Mouse (Mus musculus) MEL (cell line): Measurements from ENCODE around the gene Txn2. TPM values are rescaled to one million over a fixed set of nuclear protein-coding genes. Genes with fewer than 3 reads are reported as not detected.

Experiments used
- DNase-seq: peaks from one replicate; pipeline ENCODE4 v3.0.0; 2011; ENCODE audit warnings: low read depth, low spot score
- H3K27ac ChIP-seq: 2 replicates; pipeline ENCODE4 v1.5.1; 2012; ENCODE audit warnings: low read depth, mild to moderate bottlenecking, control low read depth, low read length, moderate library complexity; ENCODE audit not compliant: control insufficient read depth
- H3K27me3 ChIP-seq, 2 experiments: fragments of 150-350 bp in 1 of 2; sonication (generic) in 1 of 2; 2 replicates each; pipeline ENCODE4 v1.6.1; 2012; ENCODE audit warnings: low read length in 2 of 2, mild to moderate bottlenecking in 2 of 2, improper control_type of control experiment in 1 of 2, moderate library complexity in 1 of 2; ENCODE audit not compliant: insufficient read depth in 2 of 2, control insufficient read depth in 1 of 2
- H3K36me3 ChIP-seq, 2 experiments: 2 replicates each; pipeline ENCODE4 v1.6.1; 2012 to 2014; ENCODE audit warnings: low read length in 2 of 2, improper control_type of control experiment in 1 of 2, inconsistent platforms in 1 of 2, mild to moderate bottlenecking in 1 of 2; ENCODE audit not compliant: insufficient read depth in 2 of 2, control insufficient read depth in 1 of 2
- H3K4me1 ChIP-seq, 2 experiments: fragments of 150-350 bp in 1 of 2; sonication (generic) in 1 of 2; 2 replicates each; pipeline ENCODE4 v1.6.1; 2012; ENCODE audit warnings: low read length in 2 of 2, improper control_type of control experiment in 1 of 2, mild to moderate bottlenecking in 1 of 2; ENCODE audit not compliant: insufficient read depth in 2 of 2, control insufficient read depth in 1 of 2
- H3K4me3 ChIP-seq, 2 experiments: fragments of 150-350 bp in 1 of 2; sonication (generic) in 1 of 2; 2 replicates each; pipeline ENCODE4 v1.5.1; 2012; ENCODE audit warnings: low read depth in 2 of 2, low read length in 2 of 2, mild to moderate bottlenecking in 2 of 2, moderate library complexity in 2 of 2, control low read depth in 1 of 2, improper control_type of control experiment in 1 of 2; ENCODE audit not compliant: control insufficient read depth in 1 of 2, insufficient read depth in 1 of 2
- H3K79me2 ChIP-seq: 2 replicates; pipeline ENCODE4 v1.6.1; 2012; ENCODE audit warnings: mild to moderate bottlenecking, low read length, moderate library complexity; ENCODE audit not compliant: control insufficient read depth, poor library complexity, insufficient read depth
- H3K9ac ChIP-seq: 2 replicates; pipeline ENCODE4 v1.6.1; 2012; ENCODE audit warnings: low read depth, mild to moderate bottlenecking, control low read depth, low read length, moderate library complexity; ENCODE audit not compliant: control insufficient read depth, poor library complexity, severe bottlenecking
- H3K9me3 ChIP-seq: fragments of 150-350 bp; sonication (generic); replicated peaks from 2 replicates; pipeline ENCODE4 v1.6.1; 2012; ENCODE audit warnings: mild to moderate bottlenecking, low read length, improper control_type of control experiment, moderate library complexity; ENCODE audit not compliant: insufficient read depth
- BHLHE40 ChIP-seq: IDR thresholded peaks from 2 replicates; pipeline ENCODE4 v1.6.1; 2012; ENCODE audit warnings: low read depth, mild to moderate bottlenecking, inconsistent platforms, low read length, improper control_type of control experiment, borderline replicate concordance
- CHD2 ChIP-seq: IDR thresholded peaks from 2 replicates; pipeline ENCODE4 v1.6.1; 2011; ENCODE audit warnings: low read length, improper control_type of control experiment
- CTCF ChIP-seq, 3 experiments: IDR thresholded peaks in 2 of 3; conservative IDR thresholded peaks in 1 of 3; 2 replicates each; pipeline ENCODE4 v1.5.1; 2011 to 2012; ENCODE audit warnings: low read length in 3 of 3, low read depth in 2 of 3, mild to moderate bottlenecking in 2 of 3, improper control_type of control experiment in 1 of 3, inconsistent platforms in 1 of 3, mixed read lengths in 1 of 3, moderate library complexity in 1 of 3; ENCODE audit not compliant: control insufficient read depth in 1 of 3, insufficient read depth in 1 of 3, poor library complexity in 1 of 3, severe bottlenecking in 1 of 3
- ELF1 ChIP-seq: IDR thresholded peaks from 2 replicates; pipeline ENCODE4 v1.6.1; 2014; ENCODE audit warnings: low read depth, mild to moderate bottlenecking, inconsistent platforms, low read length, improper control_type of control experiment, moderate library complexity
- ETS1 ChIP-seq: IDR thresholded peaks from 2 replicates; pipeline ENCODE4 v1.6.1; 2012; ENCODE audit warnings: low read depth, mild to moderate bottlenecking, inconsistent platforms, low read length, improper control_type of control experiment, moderate library complexity
- GATA1 ChIP-seq: IDR thresholded peaks from 2 replicates; pipeline ENCODE4 v1.6.1; 2011; ENCODE audit warnings: low read depth, low read length, improper control_type of control experiment
- HCFC1 ChIP-seq: IDR thresholded peaks from 2 replicates; pipeline ENCODE4 v1.6.1; 2012; ENCODE audit warnings: low read depth, mild to moderate bottlenecking, inconsistent platforms, low read length, improper control_type of control experiment, moderate library complexity
- MAX ChIP-seq: IDR thresholded peaks from 2 replicates; pipeline ENCODE4 v1.6.1; 2011; ENCODE audit warnings: low read length, improper control_type of control experiment
- MAZ ChIP-seq: IDR thresholded peaks from 2 replicates; pipeline ENCODE4 v1.6.1; 2012; ENCODE audit warnings: low read depth, mild to moderate bottlenecking, inconsistent platforms, low read length, improper control_type of control experiment
- MYB ChIP-seq: IDR thresholded peaks from 2 replicates; pipeline ENCODE4 v1.6.1; 2011; ENCODE audit warnings: mild to moderate bottlenecking, low read depth, low read length, improper control_type of control experiment
- MYC ChIP-seq: IDR thresholded peaks from 2 replicates; pipeline ENCODE4 v1.6.1; 2011; ENCODE audit warnings: low read depth, mild to moderate bottlenecking, low read length, improper control_type of control experiment, moderate library complexity
- NELFE ChIP-seq: IDR thresholded peaks from 2 replicates; pipeline ENCODE4 v1.6.1; 2011; ENCODE audit warnings: low read depth, low read length, improper control_type of control experiment
- POLR2A ChIP-seq, 2 experiments: IDR thresholded peaks; 2 replicates each; pipeline ENCODE4 v1.6.1; 2011 to 2012; ENCODE audit warnings: low read length in 2 of 2, mild to moderate bottlenecking in 2 of 2, control low read depth in 1 of 2, improper control_type of control experiment in 1 of 2, low read depth in 1 of 2, moderate library complexity in 1 of 2; ENCODE audit not compliant: control insufficient read depth in 1 of 2, insufficient read depth in 1 of 2, poor library complexity in 1 of 2
- POLR2AphosphoS5 ChIP-seq: IDR thresholded peaks from 2 replicates; pipeline ENCODE4 v1.6.1; 2012; ENCODE audit warnings: low read depth, borderline replicate concordance, mild to moderate bottlenecking, inconsistent platforms, low read length, moderate library complexity, mixed read lengths
- RAD21 ChIP-seq: IDR thresholded peaks from 2 replicates; pipeline ENCODE4 v1.6.1; 2011; ENCODE audit warnings: mild to moderate bottlenecking, low read depth, low read length, improper control_type of control experiment
- SIN3A ChIP-seq: IDR thresholded peaks from 2 replicates; pipeline ENCODE4 v1.6.1; 2012; ENCODE audit warnings: low read length, improper control_type of control experiment, inconsistent platforms
- TBP ChIP-seq: IDR thresholded peaks from 2 replicates; pipeline ENCODE4 v1.8.0; 2011; ENCODE audit warnings: low read depth, low read length, improper control_type of control experiment
- TCF12 ChIP-seq: IDR thresholded peaks from 2 replicates; pipeline ENCODE4 v1.6.1; 2014; ENCODE audit warnings: low read depth, mild to moderate bottlenecking, inconsistent platforms, low read length, improper control_type of control experiment, moderate library complexity
- UBTF ChIP-seq: IDR thresholded peaks from 2 replicates; pipeline ENCODE4 v1.6.1; 2012; ENCODE audit warnings: low read depth, mild to moderate bottlenecking, inconsistent platforms, low read length, improper control_type of control experiment, moderate library complexity, borderline replicate concordance; ENCODE audit not compliant: insufficient read depth
- USF1 ChIP-seq: IDR thresholded peaks from 2 replicates; pipeline ENCODE4 v1.6.1; 2014; ENCODE audit warnings: low read depth, mild to moderate bottlenecking, inconsistent platforms, low read length, improper control_type of control experiment, moderate library complexity
- USF2 ChIP-seq, 2 experiments: IDR thresholded peaks; 2 replicates each; pipeline ENCODE4 v1.6.1; 2011 to 2012; ENCODE audit warnings: improper control_type of control experiment in 2 of 2, low read length in 2 of 2, borderline replicate concordance in 1 of 2, inconsistent platforms in 1 of 2, low read depth in 1 of 2, mild to moderate bottlenecking in 1 of 2; ENCODE audit not compliant: insufficient read depth in 1 of 2
- ZC3H11A ChIP-seq: IDR thresholded peaks from 2 replicates; pipeline ENCODE4 v1.6.1; 2012; ENCODE audit warnings: low read depth, mild to moderate bottlenecking, inconsistent platforms, low read length, improper control_type of control experiment
- ZKSCAN1 ChIP-seq: IDR thresholded peaks from 2 replicates; pipeline ENCODE4 v1.6.1; 2012; ENCODE audit warnings: low read depth, mild to moderate bottlenecking, inconsistent platforms, low read length, improper control_type of control experiment, moderate library complexity
- ZNF384 ChIP-seq: IDR thresholded peaks from 2 replicates; pipeline ENCODE4 v1.6.1; 2012; ENCODE audit warnings: low read depth, mild to moderate bottlenecking, inconsistent platforms, low read length, improper control_type of control experiment
- polyA plus RNA-seq, 2 experiments: library from polyadenylated mRNA; stranded (reverse) in 1 of 2; unstranded in 1 of 2; fragments of >175 nt in 1 of 2; fragments of >200 nt in 1 of 2; gene quantifications; 2 replicates each; pipeline versions ENCODE4 v1.2.1 to v1.2.4; 2012; ENCODE audit warnings: low replicate concordance in 2 of 2, low read depth in 1 of 2; ENCODE audit not compliant: insufficient read length in 2 of 2, insufficient read depth in 1 of 2, missing spikeins in 1 of 2
- total RNA-seq: library from RNA; depleted of rRNA; stranded (reverse); fragments of 300-350 nt; gene quantifications from 2 replicates; pipeline ENCODE4 v1.2.3, GENCODE M21; 2012

Txn2 gene
- total and polyA plus RNA-seq, 3 experiments = 114 to 416 (median 207) TPM

DNA sequence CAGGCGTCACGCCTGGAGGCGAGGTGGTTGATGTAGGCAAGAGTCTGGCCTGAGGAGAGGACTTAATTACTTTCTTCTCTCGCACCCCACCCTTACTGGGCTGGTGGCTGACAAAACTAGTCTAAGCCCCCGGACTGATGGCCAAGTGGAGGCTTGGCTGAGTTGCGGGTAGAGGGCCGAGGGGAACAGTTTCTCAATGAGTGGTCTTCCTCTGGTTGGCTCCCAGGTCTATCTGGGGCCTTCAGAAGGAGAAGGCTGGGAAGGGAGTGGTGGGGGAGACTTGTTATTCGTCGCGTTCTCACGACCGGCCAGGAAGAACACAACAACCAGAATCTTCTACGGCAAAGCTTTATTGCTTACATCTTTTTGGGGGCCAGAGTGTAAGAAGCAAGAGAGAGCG lies 33.9 kb downstream of the Txn2 start:
- H3K9me3 ChIP-seq = no peaks in the 10 kb centered on the region
- no peak overlapping the region for H3K9ac ChIP-seq
- H3K79me2 ChIP-seq = no peaks in the 10 kb centered on the region
- no peak overlapping the region for H3K27ac ChIP-seq
- TF ChIP-seq USF1 = no peak
- TF ChIP-seq ZKSCAN1 = no peak
- TF ChIP-seq MAZ = no peak
- TF ChIP-seq ZNF384 = no peak
- TF ChIP-seq GATA1 = no peak
- no peak for TF ChIP-seq RAD21
- TF ChIP-seq POLR2AphosphoS5 = no peak
- no peak for TF ChIP-seq CTCF (IDR thresholded peaks at IDR 0.05 in 2 of 3, conservative IDR thresholded peaks at IDR 0.05 in 1 of 3; ENCODE audit: control insufficient read depth in 1 of 3, insufficient read depth in 1 of 3, low read depth in 2 of 3, low read length in 3 of 3, poor library complexity in 1 of 3, severe bottlenecking in 1 of 3)
- no peak for TF ChIP-seq MYC
- TF ChIP-seq CHD2 = no peak
- TF ChIP-seq MYB = no peak
- no peak for TF ChIP-seq NELFE
- no peak for TF ChIP-seq TCF12
- no peak for TF ChIP-seq ZC3H11A
- no peak for TF ChIP-seq BHLHE40
- no peak for TF ChIP-seq HCFC1
- no peak for DNase-seq
- H3K36me3 ChIP-seq = no peaks in the 10 kb centered on the region
- no peaks in the 10 kb centered on the region for H3K4me1 ChIP-seq
- no peaks in the 10 kb centered on the region for H3K27me3 ChIP-seq
- H3K4me3 ChIP-seq = no peak overlapping the region

- no peak for DNase-seq
- H3K4me1 ChIP-seq = no peaks in the 10 kb centered on the region
Observed at GRCm38 (mm10) chr15:77893292-77893691, 35.5 kb downstream of the Txn2 start.

GRCm38 (mm10) chr15:77892420-77892819 lies 36.4 kb downstream of the Txn2 start:
- no peaks in the 10 kb centered on the region; a peak in 2 of 4 replicates for H3K36me3 ChIP-seq
- no peaks in the 10 kb centered on the region for H3K27me3 ChIP-seq

More at GRCm38 (mm10) chr15:77893292-77893691, 35.5 kb downstream of the Txn2 start:
- Histone ChIP-seq H3K27ac (no peak overlapping the region), H3K4me3 (no peak overlapping the region), H3K27me3 (no peaks in the 10 kb centered on the region), H3K9ac (no peak overlapping the region), H3K79me2 (no peaks in the 10 kb centered on the region), H3K36me3 (no peaks in the 10 kb centered on the region), H3K9me3 (no peaks in the 10 kb centered on the region)
- TF ChIP-seq RAD21 = no peak
- TF ChIP-seq ETS1 = no peak
- no peak for TF ChIP-seq ELF1

More at GRCm38 (mm10) chr15:77892420-77892819, 36.4 kb downstream of the Txn2 start:
- TF ChIP-seq POLR2A (IDR thresholded peaks at IDR 0.05; ENCODE audit: control insufficient read depth in 1 of 2, insufficient read depth in 1 of 2, low read depth in 1 of 2, low read length in 2 of 2, poor library complexity in 1 of 2) (no peak), ZNF384 (no peak), ZC3H11A (no peak), MAX (no peak), MAZ (no peak), HCFC1 (no peak), MYB (no peak), POLR2AphosphoS5 (no peak), RAD21 (no peak), UBTF (no peak), TBP (no peak), USF1 (no peak), USF2 (IDR thresholded peaks at IDR 0.05; ENCODE audit: borderline replicate concordance in 1 of 2, insufficient read depth in 1 of 2, low read depth in 1 of 2, low read length in 2 of 2) (no peak), SIN3A (no peak)
- H3K4me3 ChIP-seq = no peak overlapping the region
- DNase-seq = no peak
- no peaks in the 10 kb centered on the region for H3K79me2 ChIP-seq
- H3K27ac ChIP-seq = no peak overlapping the region
- peaks cover 0 to 3% of the 10 kb centered on the region in 2 experiments; a peak in 1 of 4 replicates for H3K4me1 ChIP-seq
- H3K9ac ChIP-seq = no peak overlapping the region
- H3K9me3 ChIP-seq = no peaks in the 10 kb centered on the region
